Mouse (Mus musculus): Measurements from ENCODE around the gene Gm15557.
A peak's percentile ranks its signal among the peaks of the same experiment; 100 is the strongest.

- TF ChIP-seq CTCF (IDR thresholded peaks at IDR 0.05; ENCODE audit: low read depth) (peak; percentile 67), EP300 (IDR thresholded peaks at IDR 0.05; ENCODE audit: low read depth) (no peak)
Observed at GRCm38 (mm10) chr2:155962991-155963390, 22.5 kb downstream of the Gm15557 start.

Data from heart, postnatal 0 days (tissue).